Mouse (Mus musculus): ENCODE results near the gene Rnf151.

- TF ChIP-seq CTCF (IDR thresholded peaks at IDR 0.05; ENCODE audit: low read depth, low read length) = no peak
- TF ChIP-seq POLR2A (IDR thresholded peaks at IDR 0.05; ENCODE audit: extremely low read depth, insufficient read depth, low read length) = no peak
Measured at GRCm38 (mm10) chr17:24735446-24735845, 17.6 kb upstream of the Rnf151 start.
